Mouse (Mus musculus): ENCODE data around the gene Ackr2.

GRCm38 (mm10) chr9:121951114-121951423, 52.9 kb downstream of the Ackr2 start:
- TF ChIP-seq CTCF (IDR thresholded peaks at IDR 0.05): no peak
- TF ChIP-seq EP300 (IDR thresholded peaks at IDR 0.05): no peak
